Mouse (Mus musculus) bone marrow macrophage, adult 2 months (primary cell): ENCODE measurements around the gene Slc39a11.

Experiments used
- CTCF ChIP-seq: IDR thresholded peaks from 2 replicates; pipeline ENCODE4 v1.5.1; 2012; ENCODE audit warnings: low read depth, mild to moderate bottlenecking, low read length, moderate library complexity
- POLR2A ChIP-seq: IDR thresholded peaks from 2 replicates; pipeline ENCODE4 v1.6.1; 2012; ENCODE audit warnings: mild to moderate bottlenecking, low read depth, low read length, borderline replicate concordance

GRCm38 (mm10) chr11:113552539-113552938, 97.3 kb downstream of the Slc39a11 start:
- TF ChIP-seq POLR2A (no peak), CTCF (no peak)
